Mouse (Mus musculus) limb, embryonic 11.5 days (tissue): Measurements from ENCODE around the gene Fam84b. TPM values are rescaled to one million over a fixed set of nuclear protein-coding genes. Genes with fewer than 3 reads are reported as not detected.
"Not testable (repeated sequence)": the region's sequence is repeated elsewhere in the genome, so short reads cannot be mapped to it uniquely, and the experiment has no call there.

ENCODE experiments used
- ATAC-seq: fragments of 200-750 bp; cut with Nextera tagmentation; 2 replicates; pipeline ENCODE4 v1.8.0; 2017; ENCODE audit warnings: low read depth; ENCODE audit not compliant: insufficient number of reproducible peaks, low FRiP score, low TSS enrichment
- DNase-seq: peaks from one replicate; pipeline ENCODE4 v3.0.0-alpha.2; 2015; ENCODE audit warnings: low spot score
- H3K27ac ChIP-seq: fragments of 300-500 bp; sonication (generic); replicated peaks from 2 replicates; pipeline ENCODE4 v1.5.1; 2014; ENCODE audit warnings: low read depth, mild to moderate bottlenecking, low read length
- H3K27me3 ChIP-seq: fragments of 300-500 bp; sonication (generic); 2 replicates; pipeline ENCODE4 v1.6.1; 2014; ENCODE audit warnings: mild to moderate bottlenecking, low read length, mixed read lengths; ENCODE audit not compliant: control insufficient read depth, insufficient read depth
- H3K36me3 ChIP-seq: fragments of 300-500 bp; sonication (generic); 2 replicates; pipeline ENCODE4 v1.6.1; 2014; ENCODE audit warnings: mild to moderate bottlenecking, low read length, moderate library complexity, mixed read lengths; ENCODE audit not compliant: control insufficient read depth, insufficient read depth
- H3K4me1 ChIP-seq: fragments of 300-500 bp; sonication (generic); 2 replicates; pipeline ENCODE4 v1.6.1; 2014; ENCODE audit warnings: low read length, mixed read lengths; ENCODE audit not compliant: control insufficient read depth, insufficient read depth
- H3K4me2 ChIP-seq: fragments of 300-500 bp; sonication (generic); 2 replicates; pipeline ENCODE4 v1.6.1; 2014; ENCODE audit warnings: low read depth, mild to moderate bottlenecking, moderate library complexity; ENCODE audit not compliant: severe bottlenecking
- H3K4me3 ChIP-seq: fragments of 300-500 bp; sonication (generic); 2 replicates; pipeline ENCODE4 v1.5.1; 2014; ENCODE audit warnings: low read depth, low read length
- H3K9ac ChIP-seq: fragments of 300-500 bp; sonication (generic); 2 replicates; pipeline ENCODE4 v1.6.1; 2014; ENCODE audit warnings: mild to moderate bottlenecking, low read length
- H3K9me3 ChIP-seq: fragments of 300-500 bp; sonication (generic); 2 replicates; pipeline ENCODE4 v1.6.1; 2016; ENCODE audit warnings: low read length; ENCODE audit not compliant: control insufficient read depth
- WGBS: fragments of 180-500 bp; shearing (Covaris S2); extraction: QIAGEN DNeasy Blood & Tissue Kit; methylation state at CpG from one replicate; pipeline ENCODE4 v1.1.7; 2014; 5-methylcytosine and 5-hydroxymethylcytosine counted together
- polyA plus RNA-seq: library from polyadenylated mRNA; unstranded; fragments of >200 nt; fragmentation: Nextera tagmentation; extraction: Ambion mirVana; gene quantifications from 2 replicates; pipeline ENCODE4 v1.2.1, GENCODE M21; 2014

Gene Fam84b
- polyA plus RNA-seq, 1 experiment from 2014 or later, result 7.0 TPM

DNA sequence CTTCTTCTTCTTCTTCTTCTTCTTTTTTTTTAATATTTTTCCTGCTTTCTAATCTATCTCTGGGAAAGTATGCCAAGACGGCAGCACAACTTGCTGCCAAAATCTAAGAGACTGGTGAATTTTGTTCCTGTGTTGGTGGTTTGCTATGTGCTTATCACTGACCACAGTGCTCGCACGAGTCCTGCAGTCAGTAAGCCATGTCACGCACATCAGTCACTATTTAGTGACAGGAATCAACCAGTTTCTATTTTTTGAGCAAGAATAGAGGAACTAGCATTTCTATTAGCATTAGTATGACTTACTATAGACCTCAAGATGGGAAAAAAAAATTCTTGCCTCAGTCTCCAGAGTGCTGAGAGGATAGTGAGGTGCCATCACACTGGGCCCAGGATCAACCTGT is 573 bp upstream of the Fam84b start:
- Histone ChIP-seq H3K36me3 (no peaks in the 10 kb centered on the region), H3K4me2 (no peak overlapping the region), H3K27ac (no peak overlapping the region), H3K27me3 (no peaks in the 10 kb centered on the region), H3K4me3 (no peak overlapping the region), H3K4me1 (peaks cover 5% of the 10 kb centered on the region; the same call in 1 of the 2 replicates), H3K9me3 (no peaks in the 10 kb centered on the region), H3K9ac (no peak overlapping the region)
- ATAC-seq, result no peak
- DNase-seq, result no peak
- WGBS, result 93% methylated on average over 4 of the region's 4 CpGs

DNA sequence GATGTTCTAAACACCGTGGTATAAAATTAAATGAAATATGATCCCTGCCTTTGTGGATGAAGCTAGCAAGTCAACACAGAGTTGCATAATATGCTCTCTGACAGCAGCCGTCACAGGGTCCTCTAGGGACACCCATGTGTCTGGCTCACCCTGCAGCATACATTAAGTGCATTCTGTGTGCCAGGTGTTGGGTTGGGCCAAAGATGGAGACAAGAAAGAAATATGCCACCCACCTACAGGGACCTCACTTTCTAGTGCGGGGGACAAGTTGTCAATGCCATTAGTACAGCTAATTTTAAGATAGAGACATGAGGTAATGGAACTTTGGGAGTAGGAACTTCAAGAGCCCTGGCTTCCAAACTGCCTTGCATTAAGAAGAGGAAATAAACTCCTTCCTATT is 4.9 kb downstream of the Fam84b start:
- DNase-seq (no peak), ATAC-seq (no peak)
- no peaks in the 10 kb centered on the region for H3K9me3 ChIP-seq
- peaks cover 5% of the 10 kb centered on the region; the same call in 1 of the 2 replicates for H3K4me1 ChIP-seq
- no peak overlapping the region for H3K4me3 ChIP-seq
- H3K27ac ChIP-seq, result no peak overlapping the region
- 74% methylated on average over 3 of the region's 3 CpGs for WGBS
- H3K9ac ChIP-seq, result no peak overlapping the region
- H3K36me3 ChIP-seq, result no peaks in the 10 kb centered on the region
- no peaks in the 10 kb centered on the region for H3K27me3 ChIP-seq
- H3K4me2 ChIP-seq, result no peak overlapping the region

DNA sequence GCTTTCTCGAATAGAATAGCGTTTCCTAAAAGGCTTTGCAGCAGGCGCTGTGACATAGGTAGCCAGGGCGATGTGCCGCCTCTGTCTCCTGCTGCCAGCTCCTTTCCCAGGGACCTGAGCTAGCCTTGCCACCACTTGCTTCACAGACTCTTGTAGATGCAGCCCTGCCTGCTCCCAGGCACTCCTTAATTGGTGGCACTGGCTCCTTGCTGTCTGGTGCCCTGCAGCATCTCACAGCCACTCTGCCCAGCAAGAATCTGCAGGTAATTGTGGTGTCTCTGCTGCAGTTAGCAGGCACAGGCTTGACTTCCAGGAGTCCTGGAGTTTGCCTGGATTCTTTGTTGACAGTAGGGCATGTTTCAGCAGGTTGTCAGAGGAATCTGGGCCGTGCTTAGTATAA is 7.3 kb downstream of the Fam84b start:
- Histone ChIP-seq H3K4me2 (no peak overlapping the region), H3K4me3 (no peak overlapping the region), H3K36me3 (no peaks in the 10 kb centered on the region), H3K9me3 (no peaks in the 10 kb centered on the region), H3K4me1 (no peaks in the 10 kb centered on the region), H3K27me3 (no peaks in the 10 kb centered on the region), H3K9ac (no peak overlapping the region), H3K27ac (no peak overlapping the region)
- WGBS, result 34% methylated on average over 6 of the region's 6 CpGs
- ATAC-seq (no peak), DNase-seq (peak; percentile 35)

DNA sequence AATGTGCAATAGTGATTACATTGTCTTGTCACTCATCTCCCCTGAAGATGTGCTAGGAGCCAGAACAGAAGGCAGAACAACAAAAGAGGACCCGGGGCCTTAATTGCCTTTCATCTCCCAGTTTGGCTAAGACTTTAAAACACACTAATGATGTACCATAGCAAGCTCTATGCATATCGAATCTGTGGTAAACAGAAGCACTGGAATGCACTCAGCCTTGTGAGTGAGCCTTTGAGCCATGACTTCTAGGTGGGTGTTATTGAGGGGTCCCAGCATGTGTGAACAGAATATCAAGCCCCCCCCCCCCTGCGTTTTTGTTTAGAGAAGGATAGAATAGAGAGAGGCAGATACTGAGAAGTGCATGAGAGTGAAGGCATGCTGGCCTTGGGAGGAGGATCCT is 7.7 kb downstream of the Fam84b start:
- 32% methylated on average over 3 of the region's 3 CpGs for WGBS
- no peaks in the 10 kb centered on the region for H3K4me1 ChIP-seq
- DNase-seq (no peak), ATAC-seq (no peak)
- no peak overlapping the region for H3K27ac ChIP-seq
- H3K9ac ChIP-seq, result no peak overlapping the region
- no peak overlapping the region for H3K4me3 ChIP-seq
- no peaks in the 10 kb centered on the region for H3K27me3 ChIP-seq
- H3K36me3 ChIP-seq, result no peaks in the 10 kb centered on the region
- no peaks in the 10 kb centered on the region for H3K9me3 ChIP-seq
- no peak overlapping the region for H3K4me2 ChIP-seq

DNA sequence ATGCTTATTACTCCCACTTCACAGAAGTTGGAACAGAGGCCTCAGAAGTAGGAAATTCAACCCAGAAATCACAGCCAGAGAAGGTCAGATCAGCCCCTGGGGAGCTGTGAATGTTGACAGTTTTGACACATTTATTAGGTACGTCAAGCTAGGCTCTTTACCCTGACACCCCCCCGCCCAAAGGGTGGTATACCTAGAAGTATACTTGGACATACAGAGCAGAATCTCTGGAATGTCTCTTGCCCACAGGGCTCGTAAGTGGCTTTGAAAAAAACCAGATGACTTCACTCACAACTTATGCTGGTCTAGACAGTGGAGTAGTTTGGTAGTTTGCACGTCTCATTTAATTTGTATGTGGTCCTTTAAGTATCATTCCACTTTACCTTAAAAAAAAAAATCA is 11.8 kb downstream of the Fam84b start:
- Histone ChIP-seq H3K27me3 (no peaks in the 10 kb centered on the region), H3K27ac (no peak overlapping the region), H3K9ac (no peak overlapping the region), H3K4me1 (no peaks in the 10 kb centered on the region), H3K4me3 (no peak overlapping the region), H3K36me3 (no peaks in the 10 kb centered on the region), H3K4me2 (no peak overlapping the region), H3K9me3 (no peaks in the 10 kb centered on the region)
- ATAC-seq (peak; percentile 52), DNase-seq (peak; percentile 76)
- 19% methylated on average over 4 of the region's 4 CpGs for WGBS

DNA sequence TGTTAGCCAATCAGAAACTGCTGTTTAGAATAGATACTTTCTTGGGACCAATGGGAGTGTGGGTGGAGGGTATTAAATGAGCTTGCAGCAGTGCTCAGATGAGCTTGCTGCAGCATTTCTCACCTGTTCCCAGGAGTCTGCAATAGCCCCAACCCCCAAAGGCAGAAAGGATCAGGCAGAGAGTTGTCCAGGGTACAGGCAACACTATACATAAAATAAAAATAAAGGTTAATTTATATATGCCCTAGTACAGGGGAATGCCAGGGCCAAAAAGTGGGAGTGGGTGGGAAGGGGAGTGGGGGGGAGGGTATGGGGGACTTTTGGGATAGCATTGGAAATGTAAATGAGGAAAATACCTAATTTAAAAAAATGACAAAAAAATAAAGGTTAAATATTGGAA is 12.3 kb downstream of the Fam84b start:
- not testable (repeated sequence) for DNase-seq, H3K4me1 ChIP-seq, H3K9ac ChIP-seq

DNA sequence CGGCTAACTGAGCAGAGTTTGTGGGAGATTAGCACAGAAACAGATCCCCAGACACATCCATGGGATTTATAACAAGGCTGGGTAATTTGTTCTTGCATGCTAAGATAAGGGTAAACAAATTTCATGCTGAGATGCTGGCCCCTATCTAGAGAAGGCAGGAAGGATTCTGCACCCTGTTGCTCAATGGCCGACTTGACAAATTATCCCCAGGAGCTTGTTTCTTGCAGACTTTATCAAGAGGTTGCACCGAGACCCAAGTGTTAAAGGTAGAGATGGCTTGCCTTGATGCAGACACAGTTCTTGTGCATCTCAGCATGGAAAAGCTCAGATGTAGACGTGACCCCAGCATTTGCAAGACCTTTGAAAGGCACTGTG is 13.3 kb downstream of the Fam84b start:
- H3K27ac ChIP-seq, result no peak overlapping the region
- H3K4me1 ChIP-seq, result no peaks in the 10 kb centered on the region
- DNase-seq (no peak), ATAC-seq (no peak)
- H3K9ac ChIP-seq, result no peak overlapping the region
- H3K9me3 ChIP-seq, result no peaks in the 10 kb centered on the region
- H3K4me3 ChIP-seq, result no peak overlapping the region
- no peak overlapping the region for H3K4me2 ChIP-seq
- no peaks in the 10 kb centered on the region for H3K36me3 ChIP-seq
- 35% methylated on average over 4 of the region's 4 CpGs for WGBS
- H3K27me3 ChIP-seq, result no peaks in the 10 kb centered on the region

More for the DNA sequence above, 12.3 kb downstream of the Fam84b start:
- H3K27me3 ChIP-seq, H3K4me2 ChIP-seq, H3K9me3 ChIP-seq, H3K27ac ChIP-seq, H3K4me3 ChIP-seq, H3K36me3 ChIP-seq: not testable (repeated sequence)
- peak; percentile 67; the same call in 1 of the 2 replicates for ATAC-seq

DNA sequence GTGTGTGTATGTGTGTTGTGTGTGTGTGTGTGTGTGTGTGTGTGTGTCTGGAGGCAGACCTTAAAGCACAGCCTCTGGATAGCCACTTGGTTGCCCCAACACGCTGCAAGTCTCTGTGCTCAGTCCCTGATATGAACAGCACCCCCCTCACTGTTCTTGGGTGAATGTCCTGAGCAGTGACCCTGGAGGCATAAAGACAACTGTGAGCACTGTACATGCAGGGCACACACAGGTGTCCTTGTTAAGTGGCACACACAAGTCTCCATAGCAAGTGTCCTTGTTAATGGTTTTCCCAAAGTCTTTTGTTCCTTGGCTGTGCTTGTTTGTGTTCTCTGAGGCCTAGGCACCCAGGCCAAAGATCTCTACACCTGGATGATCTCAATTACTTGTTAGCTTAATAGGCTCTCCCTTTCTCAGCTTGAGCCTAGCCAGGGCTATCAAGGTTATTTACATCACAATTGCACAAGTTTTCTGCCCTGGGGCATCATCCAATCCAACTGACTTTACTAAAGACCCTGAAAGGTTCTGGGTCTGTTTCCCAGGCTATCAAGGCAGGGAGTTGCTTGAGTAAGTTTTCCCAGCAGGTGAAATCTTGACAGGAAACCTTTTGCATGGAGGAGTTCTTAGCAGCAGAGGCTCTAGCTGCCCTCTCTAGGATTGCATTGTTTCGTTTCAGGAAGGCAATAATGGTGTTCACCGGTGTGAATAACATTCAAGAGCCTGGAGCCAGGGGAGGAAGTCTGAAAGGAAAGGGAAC is 13.9 kb downstream of the Fam84b start:
- H3K36me3 ChIP-seq, result no peaks in the 10 kb centered on the region
- no peaks in the 10 kb centered on the region for H3K9me3 ChIP-seq
- ATAC-seq (no peak), DNase-seq (no peak)
- H3K4me2 ChIP-seq, result no peak overlapping the region
- WGBS, result 27% methylated on average over 3 of the region's 3 CpGs
- H3K4me1 ChIP-seq, result no peaks in the 10 kb centered on the region
- H3K27ac ChIP-seq, result no peak overlapping the region
- no peak overlapping the region for H3K4me3 ChIP-seq
- no peak overlapping the region for H3K9ac ChIP-seq
- no peaks in the 10 kb centered on the region for H3K27me3 ChIP-seq

DNA sequence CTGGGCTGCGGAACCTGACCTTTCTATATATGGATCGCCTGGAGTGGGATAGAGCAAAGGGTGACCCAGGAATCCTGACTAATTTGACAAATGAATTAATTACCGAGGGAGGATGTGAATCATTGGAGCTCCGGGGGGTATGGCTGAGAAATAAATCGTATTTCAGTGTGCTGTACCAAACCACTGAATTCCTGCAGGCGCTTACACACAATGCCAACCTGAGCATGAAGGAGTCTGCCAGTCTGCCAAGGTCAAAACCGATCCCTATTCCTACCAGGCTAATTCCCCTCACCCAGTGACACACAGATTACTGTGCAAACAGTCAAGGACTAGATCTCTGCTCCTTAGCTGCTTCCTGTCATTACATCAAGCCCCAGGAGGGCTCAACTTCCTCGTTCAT is 15.4 kb downstream of the Fam84b start:
- Histone ChIP-seq H3K4me3 (no peak overlapping the region), H3K4me1 (peaks cover 4% of the 10 kb centered on the region), H3K27me3 (no peaks in the 10 kb centered on the region), H3K4me2 (no peak overlapping the region), H3K27ac (no peak overlapping the region), H3K9ac (no peak overlapping the region), H3K9me3 (no peaks in the 10 kb centered on the region), H3K36me3 (no peaks in the 10 kb centered on the region)
- 63% methylated on average over 8 of the region's 8 CpGs for WGBS
- DNase-seq (no peak), ATAC-seq (no peak)
